Mouse (Mus musculus) ES-Bruce4 (cell line): ENCODE measurements at regions not wholly inside any gene's neighbourhood (a gene's known extent, or its start where the extent isn't known, plus 50 kb on each side); places are given as distances from the start of the nearest gene placed in this dataset.

ENCODE experiments used
- CTCF ChIP-seq: IDR thresholded peaks from one replicate; pipeline ENCODE4 v1.8.1; 2011; ENCODE audit warnings: low read depth, low read length
- EP300 ChIP-seq: IDR thresholded peaks from 2 replicates; pipeline ENCODE4 v1.6.1; 2011; ENCODE audit warnings: low read depth, low read length; ENCODE audit not compliant: insufficient read depth
- POLR2A ChIP-seq: IDR thresholded peaks from one replicate; pipeline ENCODE4 v1.8.1; 2011; ENCODE audit warnings: low read length; ENCODE audit not compliant: insufficient read depth

DNA sequence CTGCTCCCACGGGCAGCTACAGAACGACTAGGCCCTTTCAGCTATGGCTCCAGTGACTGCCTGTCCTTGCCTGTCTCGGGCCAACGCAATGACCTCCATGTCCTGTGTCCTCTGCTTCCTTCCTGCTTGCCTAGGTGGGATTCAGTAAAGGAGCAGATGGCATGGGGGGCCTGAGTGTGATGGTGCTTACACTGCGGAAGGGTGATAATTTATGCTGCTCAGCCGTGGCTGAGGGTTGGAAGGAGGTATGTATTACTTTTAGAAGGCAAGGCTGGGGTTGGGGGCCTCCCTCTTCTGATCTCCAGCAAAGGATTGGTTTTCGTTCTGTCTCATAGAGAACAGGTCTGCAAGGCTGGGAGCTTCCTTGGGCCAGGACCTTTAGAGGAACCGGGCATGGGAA, 124.6 kb upstream of the Zc3h12a start:
- TF ChIP-seq POLR2A (no peak), EP300 (no peak), CTCF (no peak)
